Mouse (Mus musculus): ENCODE measurements around the gene Otogl.

DNA sequence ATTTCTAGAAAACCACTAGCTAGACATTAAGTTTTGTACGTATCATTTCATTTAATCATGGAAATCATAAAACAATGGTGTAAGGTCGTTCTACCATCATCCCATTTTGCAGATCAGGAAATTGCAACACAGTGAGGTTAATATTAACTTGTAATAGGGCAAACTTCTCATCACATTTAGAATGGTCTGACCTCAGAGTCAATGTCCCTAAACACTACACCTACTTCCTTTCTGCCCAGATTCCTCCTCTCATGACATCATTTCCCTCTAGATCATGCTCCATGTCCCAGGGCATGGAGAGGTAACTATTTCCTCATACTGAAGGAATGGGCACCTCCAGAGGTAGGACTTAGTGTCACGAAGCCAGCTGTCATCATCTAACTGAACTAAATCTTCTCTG, 22.1 kb upstream of the Otogl start:
- no peak for TF ChIP-seq CTCF (IDR thresholded peaks at IDR 0.05; ENCODE audit: control insufficient read depth, insufficient read depth, low read length)
- TF ChIP-seq POLR2A (IDR thresholded peaks at IDR 0.05; ENCODE audit: borderline replicate concordance, control insufficient read depth, low read depth, low read length), result no peak
